ENCODE assay signal across 18 mouse cellular contexts in the genomic region with DNA sequence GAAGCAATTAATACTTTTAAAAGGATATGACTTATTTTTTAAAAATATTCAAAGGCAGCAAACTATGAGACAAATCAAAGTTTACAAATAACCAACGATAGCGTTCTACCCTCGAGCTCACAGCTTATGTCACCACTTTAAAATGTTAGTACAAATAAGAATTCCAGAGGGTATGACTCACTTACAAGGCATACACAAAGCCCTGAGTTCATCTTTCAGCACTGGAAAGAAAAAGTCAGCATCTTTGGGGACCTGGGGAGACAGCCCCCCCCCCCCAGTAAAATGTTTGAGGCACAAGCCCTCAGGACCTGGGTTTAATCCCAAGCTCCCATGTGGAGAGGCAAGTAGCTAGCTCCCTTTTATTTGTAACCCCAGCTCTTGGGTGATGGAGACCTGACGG.
"Had no signal": no experiment of that assay in that cellular context is flagged by ENCODE, and none has a peak within 500 bp of the region (broad histone marks: within the 10 kb centered on the region; RNA-seq: fewer than 3 reads in every experiment).

No protein-coding gene starts in this region.

- H3K4me3 ChIP-seq: midbrain, embryonic 10.5 days; midbrain, embryonic 12.5 days; myocyte; neural tube, embryonic 13.5 days; neural tube, embryonic 15.5 days had no signal

- H3K36me3 ChIP-seq: midbrain, embryonic 12.5 days; neural tube, embryonic 13.5 days; neural tube, embryonic 15.5 days had no signal

- H3K9ac ChIP-seq: lung, embryonic 14.5 days; midbrain, embryonic 12.5 days; neural tube, embryonic 13.5 days; neural tube, embryonic 15.5 days had no signal

- DNase-seq: lung, adult 18-20 months; lung, embryonic 14.5 days; lung, postnatal 10 days; lung, postnatal 4 days; midbrain, embryonic 14.5 days; retina, postnatal 1 day; right cerebral cortex, adult 18-20 months; right cerebral cortex, postnatal 25 days; right cerebral cortex, postnatal 4 days; spleen, adult 18-20 months; thymus, adult 18-20 months; thymus, postnatal 14 days; thymus, postnatal 36 days had no signal

- H3K4me1 ChIP-seq: neural tube, embryonic 15.5 days had no signal

- H3K27ac ChIP-seq: midbrain, embryonic 10.5 days; midbrain, embryonic 12.5 days; neural tube, embryonic 13.5 days; neural tube, embryonic 15.5 days had no signal
